Mouse (Mus musculus): ENCODE data around the gene Hmcn1.

DNA sequence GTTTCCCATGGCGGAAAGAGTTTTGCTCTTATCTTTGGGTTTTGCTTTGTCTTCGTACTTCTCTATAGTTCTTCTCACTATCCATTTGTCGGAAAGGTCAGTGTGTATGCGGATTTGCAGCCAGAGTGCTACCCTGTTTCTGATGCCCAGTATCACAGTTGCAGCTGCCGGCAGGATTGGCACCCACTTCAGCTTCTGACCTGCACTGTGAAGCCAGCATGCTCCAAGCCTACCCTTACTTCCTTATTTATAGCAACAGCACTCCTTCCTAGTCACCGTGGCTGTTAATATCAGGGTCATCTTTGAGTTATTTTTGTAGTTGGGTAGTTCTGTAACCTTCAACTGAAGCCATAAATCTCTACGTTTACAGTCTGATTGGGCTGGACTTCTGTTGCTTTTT is 412.7 kb downstream of the Hmcn1 start:
- TF ChIP-seq TAL1 (IDR thresholded peaks at IDR 0.05; ENCODE audit: low read length) (no peak), GATA1 (IDR thresholded peaks at IDR 0.05; ENCODE audit: low read length) (no peak)
